Mouse (Mus musculus): ENCODE measurements around the gene Snx33. TPM values are rescaled to one million over a fixed set of nuclear protein-coding genes. Genes with fewer than 3 reads are reported as not detected.

The Snx33 gene
- polyA plus RNA-seq, 1 experiment from 2014 or later: 3.3 TPM

DNA sequence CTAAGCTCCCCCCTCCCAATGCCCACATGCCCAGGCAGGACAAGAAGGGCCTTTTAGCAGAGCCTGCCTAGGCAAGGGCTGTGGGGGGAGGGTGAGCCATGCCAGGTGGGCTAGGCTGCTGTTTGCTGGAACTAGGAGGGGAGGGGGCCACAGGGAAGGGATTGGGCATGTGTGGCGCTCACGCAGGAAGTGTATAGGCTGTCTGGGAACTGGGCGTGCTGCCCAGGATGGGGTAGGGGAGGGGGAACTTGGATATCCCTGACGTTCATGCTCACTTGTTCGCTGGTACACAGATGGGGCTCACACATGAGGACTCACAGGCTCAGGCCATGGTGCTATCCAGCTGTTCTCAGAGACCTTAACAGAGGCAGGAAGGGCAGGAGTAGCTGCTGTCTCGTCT lies 59.9 kb downstream of the Snx33 start:
- H3K4me3 ChIP-seq (ENCODE audit: low read depth, low read length): no peak overlapping the region
- no peak overlapping the region for H3K9ac ChIP-seq (ENCODE audit: low read depth, low read length)
- H3K27ac ChIP-seq (ENCODE audit: low read depth, low read length): no peak overlapping the region
- peaks cover 12% of the 10 kb centered on the region; the same call in 1 of the 2 replicates for H3K27me3 ChIP-seq (ENCODE audit: control insufficient read depth, insufficient read depth, low read length)
- DNase-seq (ENCODE audit: low spot score) (no peak), ATAC-seq (ENCODE audit: low FRiP score) (no peak)
- H3K4me1 ChIP-seq (replicated peaks; ENCODE audit: control insufficient read depth, insufficient read depth, low read length): peaks cover 2% of the 10 kb centered on the region; the same call in 1 of the 2 replicates
- 54% methylated on average over 6 of the region's 6 CpGs for WGBS
- no peaks in the 10 kb centered on the region for H3K9me3 ChIP-seq (ENCODE audit: control insufficient read depth, low read length)
- no peak overlapping the region for H3K4me2 ChIP-seq (replicated peaks; ENCODE audit: low read depth, low read length)
- no peaks in the 10 kb centered on the region for H3K36me3 ChIP-seq (ENCODE audit: control insufficient read depth, insufficient read depth, low read length)

Other genes starting within 250 kb of the Snx33 start
- 6.7 and 7.2 TPM in 2 replicates for gene Lingo1, start 131.9 kb downstream of the Snx33 start, polyA plus RNA-seq (2014; fragmentation: Nextera tagmentation; extraction: Ambion mirVana)
- gene Odf3l1, start 63.7 kb downstream of the Snx33 start, polyA plus RNA-seq (2014; fragmentation: Nextera tagmentation; extraction: Ambion mirVana): 0.36 and 0.37 TPM in 2 replicates
- 2.6 and 2.7 TPM in 2 replicates for gene Cspg4, start 63.3 kb downstream of the Snx33 start, polyA plus RNA-seq (2014; fragmentation: Nextera tagmentation; extraction: Ambion mirVana)
- 66.0 and 70.2 TPM in 2 replicates for gene Imp3, start 9.1 kb upstream of the Snx33 start, polyA plus RNA-seq (2014; fragmentation: Nextera tagmentation; extraction: Ambion mirVana)
- 26.4 and 30.3 TPM in 2 replicates for gene Snupn, start 22.5 kb upstream of the Snx33 start, polyA plus RNA-seq (2014; fragmentation: Nextera tagmentation; extraction: Ambion mirVana)
- gene Ptpn9, start 66.6 kb upstream of the Snx33 start, polyA plus RNA-seq (2014; fragmentation: Nextera tagmentation; extraction: Ambion mirVana): 28.1 and 34.0 TPM in 2 replicates
- 52.8 and 53.8 TPM in 2 replicates for gene Sin3a, start 143.7 kb upstream of the Snx33 start, polyA plus RNA-seq (2014; fragmentation: Nextera tagmentation; extraction: Ambion mirVana)
- gene Man2c1, start 202.3 kb upstream of the Snx33 start, polyA plus RNA-seq (2014; fragmentation: Nextera tagmentation; extraction: Ambion mirVana): 19.2 and 22.3 TPM in 2 replicates
- gene Neil1, start 219.9 kb upstream of the Snx33 start, polyA plus RNA-seq (2014; fragmentation: Nextera tagmentation; extraction: Ambion mirVana): 5.3 and 6.3 TPM in 2 replicates
- 104 TPM in 2 replicates for gene Commd4, start 230.0 kb upstream of the Snx33 start, polyA plus RNA-seq (2014; fragmentation: Nextera tagmentation; extraction: Ambion mirVana)

Data from hindbrain, embryonic 11.5 days (tissue).